Mouse (Mus musculus) CD8-positive naive resting alpha-beta T cell, adult 2 months (primary cell): ENCODE data around the gene Ccdc65.

Experiments
- DNase-seq, 2 experiments: peaks; one replicate each; pipeline ENCODE4 v3.0.0; 2022; ENCODE audit warnings: low read depth in 2 of 2, low spot score in 2 of 2

Gene Ccdc65

GRCm38 (mm10) chr15:98707766-98708372 lies at the start of gene Ccdc65:
Gene Ccdc65, plus strand, starts transcription at chr15:98708207.
- peak; percentile 49 to 59 for DNase-seq

GRCm38 (mm10) chr15:98662198-98662566 lies 45.8 kb upstream of the Ccdc65 start:
- DNase-seq, result no peak

GRCm38 (mm10) chr15:98662567-98663545 lies 45.2 kb upstream of the Ccdc65 start, which contains the start of gene Ddx23:
Gene Ddx23, minus strand, starts transcription at chr15:98662894.
- peak; percentile 88 to 92 for DNase-seq

- DNase-seq, result no peak
Measured at GRCm38 (mm10) chr15:98664042-98664907, 43.7 kb upstream of the Ccdc65 start.

GRCm38 (mm10) chr15:98672592-98672991 lies 35.4 kb upstream of the Ccdc65 start:
- no peak for DNase-seq

- no peak for DNase-seq
Measured at GRCm38 (mm10) chr15:98673732-98674131, 34.3 kb upstream of the Ccdc65 start.

- no peak for DNase-seq
Measured at GRCm38 (mm10) chr15:98674284-98674993, 33.6 kb upstream of the Ccdc65 start.

- no peak for DNase-seq
Measured at GRCm38 (mm10) chr15:98674994-98675545, 32.9 kb upstream of the Ccdc65 start.

- no peak for DNase-seq
Measured at GRCm38 (mm10) chr15:98675634-98676250, 32.3 kb upstream of the Ccdc65 start.

- peak; percentile 15 to 31 for DNase-seq
Measured at GRCm38 (mm10) chr15:98676471-98676870, 31.5 kb upstream of the Ccdc65 start.

- DNase-seq, result peak; percentile 14 to 35
Measured at GRCm38 (mm10) chr15:98676940-98677728, 30.9 kb upstream of the Ccdc65 start, which contains the start of gene Rnd1. Gene Rnd1, minus strand, starts transcription at chr15:98677461.

- no peak for DNase-seq
Measured at GRCm38 (mm10) chr15:98677977-98678376, 30.0 kb upstream of the Ccdc65 start.

GRCm38 (mm10) chr15:98680660-98681059 lies 27.3 kb upstream of the Ccdc65 start:
- DNase-seq, result no peak

GRCm38 (mm10) chr15:98681633-98682032 lies 26.4 kb upstream of the Ccdc65 start:
- DNase-seq, result no peak

- DNase-seq, result no peak
Measured at GRCm38 (mm10) chr15:98683177-98683576, 24.8 kb upstream of the Ccdc65 start.

- no peak for DNase-seq
Measured at GRCm38 (mm10) chr15:98683746-98684145, 24.3 kb upstream of the Ccdc65 start.

- no peak for DNase-seq
Measured at GRCm38 (mm10) chr15:98685926-98686325, 22.1 kb upstream of the Ccdc65 start.

- no peak for DNase-seq
Measured at GRCm38 (mm10) chr15:98689682-98690081, 18.3 kb upstream of the Ccdc65 start.
